8 mouse cellular contexts compared by ENCODE assay signal in genomic region chr11:3137279-3137678, GRCm38 (mm10). TPM values are rescaled to one million over a fixed set of nuclear protein-coding genes. Genes with fewer than 3 reads are reported as not detected.
A peak's percentile ranks its signal among the peaks of the same experiment; 100 is the strongest.
DNase-seq lines count a peak whose midpoint lies in the region; ATAC-seq and TF ChIP-seq lines count a peak whose summit lies in the region.
"Not testable (repeated sequence)": the region's sequence is repeated elsewhere in the genome, so short reads cannot be mapped to it uniquely, and the experiment has no call there.

No protein-coding gene starts in this region.

- not testable (repeated sequence) for H3K9me3 ChIP-seq in kidney, embryonic 16.5 days (ENCODE audit: low read length); liver, embryonic 14.5 days (ENCODE audit: control insufficient read depth, low read length); midbrain, postnatal 0 days (ENCODE audit: low read length); stomach, embryonic 15.5 days

- TF ChIP-seq EP300 in liver, embryonic 14.5 days (IDR thresholded peaks at IDR 0.05; ENCODE audit: low read depth) = not testable (repeated sequence)

- H3K4me1 ChIP-seq in kidney, embryonic 16.5 days (ENCODE audit: insufficient read depth, low read length); liver, embryonic 14.5 days (replicated peaks; ENCODE audit: control insufficient read depth in 2 of 2, insufficient read depth in 2 of 2, low read length in 1 of 2); midbrain, postnatal 0 days (ENCODE audit: insufficient read depth, low read length); stomach, embryonic 15.5 days: not testable (repeated sequence)

- H3K27ac ChIP-seq in gastrocnemius, adult 2 months; kidney, embryonic 16.5 days (ENCODE audit: low read length); liver, embryonic 14.5 days; midbrain, postnatal 0 days (ENCODE audit: low read depth, low read length); stomach, embryonic 15.5 days: not testable (repeated sequence)

- H3K4me3 ChIP-seq in gastrocnemius, adult 2 months; kidney, embryonic 16.5 days (ENCODE audit: low read length); liver, embryonic 14.5 days (ENCODE audit: insufficient read depth in 1 of 2, low read depth in 2 of 2, low read length in 2 of 2); midbrain, postnatal 0 days (ENCODE audit: low read depth, low read length); stomach, embryonic 15.5 days (replicated peaks): not testable (repeated sequence)

- H3K36me3 ChIP-seq in kidney, embryonic 16.5 days (ENCODE audit: insufficient read depth, low read length); liver, embryonic 14.5 days (replicated peaks; ENCODE audit: control insufficient read depth, insufficient read depth, low read depth); midbrain, postnatal 0 days (ENCODE audit: insufficient read depth, low read length); stomach, embryonic 15.5 days: not testable (repeated sequence)

- DNase-seq in B cell, adult 2 months = peak; percentile 39 to 43
- peak; percentile 50 for DNase-seq in gastrocnemius, adult 2 months
- peak; percentile 49 for DNase-seq in heart, postnatal 4 days
- not testable (repeated sequence) for DNase-seq in liver, embryonic 14.5 days (ENCODE audit: low read depth in 3 of 3, low spot score in 3 of 3)
- peak; percentile 12 for DNase-seq in midbrain, postnatal 0 days (ENCODE audit: low spot score)

- 92% methylated on average over 4 of the region's 4 CpGs for WGBS in kidney, embryonic 16.5 days
- 76% methylated on average over 4 of the region's 4 CpGs for WGBS in liver, embryonic 14.5 days (ENCODE audit: insufficient replicate concordance)
- 93% methylated on average over 4 of the region's 4 CpGs for WGBS in midbrain, postnatal 0 days
- WGBS in stomach, embryonic 15.5 days = 90% methylated on average over 4 of the region's 4 CpGs

- not testable (repeated sequence) for H3K4me2 ChIP-seq in kidney, embryonic 16.5 days (replicated peaks; ENCODE audit: low read depth, low read length); liver, embryonic 14.5 days (ENCODE audit: low read depth); midbrain, postnatal 0 days (ENCODE audit: low read depth, low read length, poor library complexity, severe bottlenecking); stomach, embryonic 15.5 days

- intact Hi-C loops in gastrocnemius, adult 2 months (cut with DNase I) = not testable (repeated sequence)

- not testable (repeated sequence) for TF ChIP-seq CTCF in gastrocnemius, adult 2 months (IDR thresholded peaks at IDR 0.05); liver, embryonic 14.5 days (IDR thresholded peaks at IDR 0.05; ENCODE audit: low read depth); midbrain, postnatal 0 days (IDR thresholded peaks at IDR 0.05)

- H3K9ac ChIP-seq in kidney, embryonic 16.5 days (replicated peaks; ENCODE audit: low read length); liver, embryonic 14.5 days (replicated peaks); midbrain, postnatal 0 days (replicated peaks; ENCODE audit: low read length, poor library complexity, severe bottlenecking); stomach, embryonic 15.5 days: not testable (repeated sequence)

- H3K27me3 ChIP-seq in kidney, embryonic 16.5 days (ENCODE audit: insufficient read depth, low read length); liver, embryonic 14.5 days (ENCODE audit: control insufficient read depth, insufficient read depth, low read length); midbrain, postnatal 0 days (ENCODE audit: insufficient read depth, low read length); stomach, embryonic 15.5 days (replicated peaks): not testable (repeated sequence)

- ATAC-seq in cerebellum, adult (ENCODE audit: insufficient number of reproducible peaks, low FRiP score, low TSS enrichment) = peak; percentile 6; the same call in 1 of the 2 replicates
- peak; percentile 11 for ATAC-seq in kidney, embryonic 16.5 days (ENCODE audit: low FRiP score, low TSS enrichment)
- peak; percentile 13 for ATAC-seq in liver, embryonic 14.5 days (ENCODE audit: insufficient read depth)
- ATAC-seq in midbrain, postnatal 0 days (ENCODE audit: low FRiP score) = peak; percentile 14
- ATAC-seq in stomach, embryonic 15.5 days (ENCODE audit: insufficient read depth, low FRiP score, low read depth) = peak; percentile 11

RNA-seq across cellular contexts. Expression of gene Sfi1, which starts 56.0 kb away (rescaled TPM):
- 10 to 100 TPM; 15.3 to 15.6 TPM for total RNA-seq in gastrocnemius, adult 2 months (2021)
- total RNA-seq in heart, postnatal 4 days (2021) = 10 to 100 TPM; 25.2 TPM
- polyA plus RNA-seq in kidney, embryonic 16.5 days (2015; fragmentation: Nextera tagmentation; extraction: Ambion mirVana) = 15.2 and 20.7 TPM in 2 replicates
- 4.3 and 5.4 TPM in 2 replicates for polyA plus RNA-seq in liver, embryonic 14.5 days (2012; rRNA removed)
- 1.7 and 2.4 TPM in 2 replicates for polyA plus RNA-seq in liver, embryonic 14.5 days (2014; fragmentation: Nextera tagmentation; extraction: Ambion mirVana)
- 16.3 and 17.6 TPM in 2 replicates for total RNA-seq in midbrain, postnatal 0 days (2014; rRNA removed)
- 10.8 and 11.3 TPM in 2 replicates for polyA plus RNA-seq in midbrain, postnatal 0 days (2015; fragmentation: Nextera tagmentation; extraction: Ambion mirVana)
- polyA plus RNA-seq in stomach, embryonic 15.5 days (2015; fragmentation: Nextera tagmentation; extraction: Ambion mirVana) = 14.4 and 16.4 TPM in 2 replicates
